Mouse (Mus musculus): ENCODE results near the gene Pole.

DNA sequence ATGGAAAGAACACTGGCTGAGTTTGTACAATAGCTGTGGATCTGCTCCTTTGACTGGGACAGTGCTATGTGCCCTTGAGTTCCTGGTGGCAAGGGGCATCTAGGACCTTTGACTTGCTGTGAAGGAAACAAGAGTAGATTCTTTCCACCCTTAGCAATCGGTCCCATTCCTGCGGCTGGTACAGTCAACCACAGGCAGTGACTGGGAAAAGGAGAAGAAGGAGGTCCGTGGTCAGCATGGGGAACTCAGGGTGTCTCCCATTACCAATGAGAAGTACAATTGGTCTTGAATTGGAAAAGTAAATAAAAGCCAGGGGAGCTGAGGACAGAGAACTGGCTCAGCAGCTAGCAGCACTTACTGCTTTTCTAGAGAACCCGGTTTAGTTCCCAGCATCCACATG, 59.4 kb downstream of the Pole start:
- TF ChIP-seq POLR2A (IDR thresholded peaks at IDR 0.05; ENCODE audit: borderline replicate concordance, extremely low read depth, low read depth, low read length) (no peak), CTCF (IDR thresholded peaks at IDR 0.05; ENCODE audit: insufficient read depth, low read length) (no peak)

Measured in lung, adult 2 months (tissue).